Mouse (Mus musculus): ENCODE data around the gene Gad2.
"Not testable (repeated sequence)": the region's sequence is repeated elsewhere in the genome, so short reads cannot be mapped to it uniquely, and the experiment has no call there.

Gad2 gene

DNA sequence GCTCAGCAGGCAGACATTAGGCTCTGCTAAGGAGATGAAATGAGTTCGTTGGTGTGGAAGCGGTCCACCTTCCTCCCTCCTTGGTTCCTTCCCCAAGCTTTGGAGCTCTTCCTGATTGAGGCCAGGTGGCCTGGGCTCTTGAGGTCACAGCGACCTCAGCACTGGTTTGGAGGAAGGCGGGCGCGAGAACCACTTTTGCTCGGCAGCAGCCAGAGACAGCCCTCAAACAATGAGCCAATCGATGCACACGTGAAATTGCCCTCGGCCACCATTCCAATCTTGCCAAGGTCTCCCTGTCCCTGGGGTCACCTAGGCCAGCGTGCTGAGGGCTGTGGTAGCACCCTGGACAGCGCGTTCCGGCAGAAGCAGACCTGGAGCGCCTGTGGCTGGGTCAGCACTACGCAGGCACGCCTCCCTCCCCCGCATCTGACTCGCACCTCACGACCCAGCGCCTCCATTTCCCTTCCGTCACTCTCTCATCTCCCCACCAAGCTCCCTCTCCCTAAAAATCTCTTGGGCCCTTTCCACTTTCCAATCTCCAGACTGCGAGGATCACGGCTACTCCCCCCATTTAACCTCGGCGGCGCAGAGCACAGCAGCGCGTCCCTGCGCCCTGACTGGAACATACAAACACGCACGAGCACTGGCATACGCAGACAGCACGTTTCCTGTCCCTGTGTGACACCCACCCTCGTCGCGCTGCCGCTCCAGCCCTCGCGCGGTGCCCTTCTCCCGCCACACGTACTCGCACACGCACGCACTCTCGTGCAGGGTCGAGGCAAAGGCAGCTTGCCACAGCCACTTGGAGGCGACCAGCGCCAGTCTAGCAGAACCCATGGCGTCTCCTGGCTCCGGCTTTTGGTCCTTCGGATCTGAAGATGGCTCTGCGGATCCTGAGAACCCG lies at the start of gene Gad2:
Gad2 (plus strand) TSS at position 378 of the 904 bp plus-strand sequence.
- DNase-seq (ENCODE audit: low spot score): no peak

GRCm38 (mm10) chr2:22587469-22588169 lies 34.4 kb upstream of the Gad2 start:
- DNase-seq (ENCODE audit: low spot score): not testable (repeated sequence)

- DNase-seq (ENCODE audit: low spot score): peak; percentile 5
Measured at GRCm38 (mm10) chr2:22588170-22588541, 33.8 kb upstream of the Gad2 start.

GRCm38 (mm10) chr2:22588673-22589381 lies 33.2 kb upstream of the Gad2 start:
- not testable (repeated sequence) for DNase-seq (ENCODE audit: low spot score)

- not testable (repeated sequence) for DNase-seq (ENCODE audit: low spot score)
Measured at GRCm38 (mm10) chr2:22589382-22590205, 32.4 kb upstream of the Gad2 start.

- no peak for DNase-seq (ENCODE audit: low spot score)
Measured at GRCm38 (mm10) chr2:22590206-22590490, 31.9 kb upstream of the Gad2 start.

DNA sequence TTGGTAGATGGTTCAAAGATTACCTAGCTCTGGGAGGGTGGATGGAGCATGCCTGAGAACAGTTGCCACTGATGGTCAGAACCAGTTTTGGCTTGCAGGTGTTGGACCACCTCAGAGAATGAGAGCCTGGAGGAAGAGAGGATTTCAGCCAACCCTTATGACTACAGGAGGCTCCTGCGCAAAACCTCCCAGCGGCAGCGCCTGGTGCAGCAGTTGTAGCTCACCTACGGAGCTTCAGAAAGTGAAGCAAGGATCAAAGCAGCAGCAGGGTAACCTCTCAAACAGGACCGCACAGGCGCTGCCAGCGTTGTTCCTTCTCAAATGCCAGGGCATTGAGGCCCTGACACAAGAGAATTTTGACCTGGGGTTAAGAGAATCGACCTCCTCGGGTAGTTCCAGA lies 4.1 kb upstream of the Gad2 start:
- no peak for DNase-seq (ENCODE audit: low spot score)

DNA sequence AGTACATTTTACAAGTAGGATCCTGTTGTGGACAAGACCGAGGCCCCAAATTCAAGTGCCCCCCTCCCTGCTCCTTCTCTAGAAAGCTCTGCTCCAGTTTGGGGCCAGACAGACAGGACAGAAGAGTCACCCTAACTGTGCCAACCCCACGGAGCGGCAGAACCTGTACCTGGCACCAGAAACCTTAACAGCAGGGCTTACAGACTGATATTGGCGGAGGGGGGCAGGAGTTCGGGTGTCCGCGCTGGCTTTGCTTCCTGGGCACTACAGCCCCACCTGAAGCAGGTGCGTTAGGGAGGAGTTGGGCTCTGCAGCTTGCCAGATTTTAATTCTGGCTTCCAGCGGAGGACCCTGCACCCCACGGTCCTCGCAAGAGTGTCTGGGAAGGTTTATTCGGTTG lies 2.6 kb upstream of the Gad2 start:
- DNase-seq (ENCODE audit: low spot score): no peak

- DNase-seq (ENCODE audit: low spot score): no peak
Measured at GRCm38 (mm10) chr2:22620030-22620429, 2.0 kb upstream of the Gad2 start.

GRCm38 (mm10) chr2:22620534-22620933 lies 1.5 kb upstream of the Gad2 start:
- DNase-seq (ENCODE audit: low spot score): no peak

DNA sequence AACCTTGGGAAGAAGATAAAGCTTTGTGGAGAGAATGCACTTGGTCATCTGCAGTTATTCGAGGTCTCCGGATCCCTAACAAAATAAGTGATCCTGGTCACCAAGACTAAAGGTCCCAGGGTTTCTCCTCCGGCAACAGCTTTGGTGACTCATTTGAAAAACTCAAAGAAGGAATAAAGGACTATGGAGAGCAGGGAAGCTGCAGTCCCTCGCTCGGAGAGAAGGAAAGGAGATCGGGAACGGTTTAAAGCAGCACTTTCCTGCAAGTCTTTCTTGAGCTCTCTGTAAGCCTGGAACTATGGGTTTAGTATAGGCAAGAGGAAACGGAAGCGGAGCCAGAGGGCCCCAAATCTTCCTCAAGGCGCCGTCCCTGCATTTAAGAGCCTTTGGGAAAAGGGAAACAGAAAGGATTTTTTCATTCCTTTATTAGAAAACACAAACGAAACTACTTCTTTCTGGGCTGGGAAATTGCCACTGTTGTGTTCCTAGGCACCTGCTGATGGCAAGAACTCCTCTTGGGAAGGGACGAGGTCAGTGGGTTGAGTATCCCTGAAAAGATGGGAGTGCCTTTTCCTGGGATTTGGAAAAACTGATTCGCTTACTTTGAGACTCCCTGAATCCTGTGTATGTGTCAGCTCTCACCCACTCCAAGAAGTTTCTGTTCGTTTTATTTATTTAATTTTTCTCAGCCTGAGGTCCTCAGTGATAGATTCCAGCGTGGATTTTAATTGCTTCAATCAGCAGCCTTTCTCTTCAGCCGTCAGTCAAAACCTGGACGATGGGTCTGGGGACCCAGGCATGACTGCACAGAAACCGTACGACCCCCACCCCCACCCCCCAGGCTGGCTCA lies 802 bp upstream of the Gad2 start:
- no peak for DNase-seq (ENCODE audit: low spot score)

DNA sequence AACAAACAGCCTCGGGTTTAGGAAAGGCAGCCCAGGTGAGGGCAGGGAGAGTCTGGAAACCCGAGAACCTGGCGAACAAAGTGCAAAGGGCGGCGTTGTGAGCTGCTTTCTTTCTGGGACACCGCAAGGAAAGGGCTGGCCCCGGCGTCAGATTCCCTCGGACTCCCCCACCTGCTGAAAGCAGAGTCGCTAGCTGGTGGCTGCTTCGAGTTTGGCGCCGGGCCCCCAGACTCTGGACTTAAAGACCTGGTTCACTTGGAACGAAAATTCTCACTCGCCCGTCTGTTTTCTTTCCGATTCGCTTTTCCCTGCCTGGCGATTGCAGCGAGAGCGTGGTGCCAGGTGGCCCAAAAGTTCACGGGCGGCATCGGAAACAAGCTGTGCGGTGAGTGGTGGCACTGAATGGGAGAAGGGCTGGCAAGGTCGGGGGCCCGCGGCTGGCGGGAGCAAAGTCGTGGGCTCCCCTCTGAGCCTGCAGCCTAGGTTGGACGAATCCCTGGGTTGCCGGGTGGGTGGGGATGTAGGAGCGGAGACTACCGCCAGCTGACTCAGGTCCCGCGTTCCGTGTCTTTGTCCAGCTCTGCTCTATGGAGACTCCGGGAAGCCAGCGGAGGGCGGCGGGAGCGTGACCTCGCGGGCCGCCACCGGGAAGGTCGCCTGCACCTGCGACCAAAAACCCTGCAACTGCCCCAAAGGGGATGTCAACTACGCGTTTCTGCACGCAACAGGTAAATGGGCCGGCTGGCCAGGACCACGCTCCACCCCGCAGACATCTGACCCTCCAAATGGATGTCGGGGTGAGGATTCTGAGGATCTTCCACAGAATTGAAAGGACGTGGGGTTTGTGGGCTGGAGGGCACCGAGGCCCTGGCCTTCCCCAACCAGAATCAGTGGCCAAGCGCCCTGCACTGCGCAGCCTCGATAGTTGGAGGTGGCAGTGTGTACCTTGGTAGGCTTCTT lies 1.4 kb downstream of the Gad2 start:
- no peak for DNase-seq (ENCODE audit: low spot score)

- DNase-seq (ENCODE audit: low spot score): no peak
Measured at GRCm38 (mm10) chr2:22624188-22624975, 2.4 kb downstream of the Gad2 start.

- DNase-seq (ENCODE audit: low spot score): no peak
Measured at GRCm38 (mm10) chr2:22625096-22625960, 3.3 kb downstream of the Gad2 start.

GRCm38 (mm10) chr2:22627147-22627666 lies 5.2 kb downstream of the Gad2 start:
- no peak for DNase-seq (ENCODE audit: low spot score)

DNA sequence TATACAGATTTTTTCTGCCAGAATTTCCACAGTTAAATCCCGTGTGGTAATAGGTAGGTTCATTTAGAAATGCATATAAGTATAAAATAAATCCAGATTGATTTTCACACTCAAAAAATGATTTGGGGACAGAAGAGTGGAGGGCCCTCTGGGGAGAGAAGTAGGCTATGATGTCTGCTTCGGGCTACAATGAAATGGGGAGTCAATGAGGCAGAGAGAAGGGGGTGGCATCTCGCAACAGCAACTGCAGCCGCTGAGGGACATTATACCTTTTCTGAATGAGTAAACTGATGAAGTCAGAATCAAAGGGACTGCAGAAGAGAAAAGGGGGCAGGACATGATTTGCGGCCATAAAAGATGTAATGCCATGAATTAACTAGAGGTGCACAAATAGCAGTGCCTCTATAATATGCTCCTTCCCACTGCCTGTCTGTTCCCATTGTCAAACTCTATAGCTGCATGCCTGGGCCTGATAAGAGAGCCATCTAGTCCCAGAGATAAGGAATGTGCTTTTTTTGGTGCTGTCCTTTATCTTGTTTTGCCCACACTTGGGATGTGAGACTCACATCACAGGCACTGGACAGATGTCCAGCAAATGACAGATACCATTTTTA lies 5.9 kb downstream of the Gad2 start:
- peak; percentile 9 for DNase-seq (ENCODE audit: low spot score)

GRCm38 (mm10) chr2:22634766-22635165 lies 12.8 kb downstream of the Gad2 start:
- peak; percentile 29 for DNase-seq (ENCODE audit: low spot score)
